Mouse (Mus musculus): ENCODE data around the gene Gatad2a.
A peak's percentile ranks its signal among the peaks of the same experiment; 100 is the strongest.
"Not testable (repeated sequence)": the region's sequence is repeated elsewhere in the genome, so short reads cannot be mapped to it uniquely, and the experiment has no call there.

Gene Gatad2a

DNA sequence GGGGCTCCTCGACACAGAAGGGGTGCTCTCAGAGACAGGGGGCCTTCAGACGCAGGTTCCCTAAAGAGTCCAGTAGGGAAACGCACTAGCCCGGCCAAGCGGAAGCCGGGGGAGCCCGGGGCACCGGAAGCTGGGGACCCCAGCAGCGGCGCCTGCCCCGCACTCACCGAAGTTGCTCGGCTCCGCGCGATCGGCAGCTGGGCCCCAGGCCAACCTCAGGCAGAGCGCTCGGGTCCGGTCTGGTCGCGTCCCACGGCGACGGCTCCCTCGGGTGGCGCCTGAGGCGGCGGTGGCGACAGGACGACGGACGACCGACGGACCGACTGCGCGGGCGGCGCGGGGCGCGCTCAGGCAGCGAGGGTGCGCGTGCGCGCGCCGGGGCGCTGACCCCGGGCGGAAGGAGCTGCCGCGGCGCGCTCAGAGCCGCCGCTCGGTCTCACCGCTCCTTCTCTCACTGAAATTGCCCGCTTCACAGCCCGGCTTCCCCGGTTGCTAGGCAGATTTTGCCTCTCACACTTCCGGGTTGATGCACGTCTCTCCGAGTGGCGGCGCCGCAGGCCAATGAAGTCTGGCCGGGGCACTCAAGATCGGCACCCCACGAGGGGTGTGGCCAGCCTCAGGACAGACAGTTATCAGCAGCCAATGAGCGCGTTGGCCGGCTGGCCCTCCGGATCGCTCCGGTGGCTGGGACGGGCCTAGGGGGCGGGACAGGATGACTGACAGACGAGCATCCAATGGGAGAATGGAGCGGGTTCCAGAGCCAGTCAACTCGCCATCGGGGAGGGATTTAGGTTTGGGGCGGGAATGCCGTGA, at the start of gene Gatad2a:
TSS of gene Gatad2a (minus strand) at position 609 of the 813 bp plus-strand sequence.
- DNase-seq, result peak; percentile 100

DNA sequence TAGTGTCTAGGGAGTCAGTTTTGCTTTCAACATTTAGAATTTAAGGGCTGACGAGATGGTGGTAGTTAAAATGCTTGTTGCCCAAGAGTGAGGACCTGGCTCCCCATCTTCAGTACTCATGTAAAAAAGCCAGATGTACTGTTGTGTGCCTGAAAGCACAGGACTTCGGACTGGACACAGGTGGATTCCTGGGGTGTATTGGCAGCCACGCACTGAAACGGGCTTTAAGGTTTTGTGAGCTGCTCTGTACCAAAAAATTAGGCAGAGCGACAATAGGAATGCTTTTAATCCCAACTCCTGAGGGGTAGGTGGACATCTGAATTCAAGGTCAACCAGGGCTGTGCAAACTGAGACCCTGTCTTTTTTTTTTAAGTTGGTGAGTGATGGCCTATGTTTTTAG, 47.8 kb upstream of the Gatad2a start:
- no peak for DNase-seq

DNA sequence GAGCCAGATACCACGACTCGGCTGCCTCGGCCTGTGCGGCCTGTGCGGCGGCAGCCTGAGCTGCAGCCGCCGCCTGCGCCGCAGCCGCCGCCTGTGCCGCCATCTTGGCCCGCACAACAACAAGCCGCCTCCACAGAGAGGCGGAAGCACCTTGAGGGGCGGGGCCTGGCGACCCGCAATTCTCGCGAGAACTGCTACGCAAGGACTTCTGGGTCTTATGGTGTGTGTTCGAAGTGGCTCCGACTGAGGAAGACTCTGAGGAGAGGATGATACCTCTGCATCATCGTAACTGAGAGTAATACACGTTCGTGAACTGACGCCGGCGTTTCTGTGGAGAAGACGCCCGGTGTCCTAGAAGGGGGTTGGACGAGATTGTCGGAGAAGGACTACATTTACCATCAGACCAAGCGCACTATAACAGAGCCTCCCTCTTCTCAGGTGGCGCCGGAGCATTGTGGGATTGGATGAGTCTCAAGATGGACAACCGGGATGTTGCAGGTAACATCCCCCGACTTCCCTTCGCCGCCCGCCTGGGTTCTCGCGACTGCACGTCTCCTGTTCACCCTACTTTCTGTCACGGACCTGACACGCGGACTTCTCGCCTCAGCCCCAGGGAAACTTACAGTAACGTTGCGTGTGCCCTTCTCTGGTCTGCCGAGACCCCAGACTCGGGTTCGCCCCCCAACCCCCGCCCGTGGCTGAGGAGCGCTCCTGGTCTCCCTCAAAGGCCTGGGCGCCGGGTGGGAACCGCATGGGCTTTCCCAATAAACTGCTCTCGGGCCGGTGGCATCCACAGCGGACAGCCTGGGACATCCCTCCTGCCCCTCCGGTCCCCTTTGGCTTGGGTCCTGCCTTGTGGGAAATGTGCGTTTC, 46.6 kb upstream of the Gatad2a start, which contains the start of the genes Mau2 and Sugp1:
TSS of gene Mau2 (minus strand) at position 152 of the 873 bp plus-strand sequence.
TSS of gene Sugp1 (plus strand) at position 231 of the 873 bp plus-strand sequence.
- peak; percentile 98 for DNase-seq

DNA sequence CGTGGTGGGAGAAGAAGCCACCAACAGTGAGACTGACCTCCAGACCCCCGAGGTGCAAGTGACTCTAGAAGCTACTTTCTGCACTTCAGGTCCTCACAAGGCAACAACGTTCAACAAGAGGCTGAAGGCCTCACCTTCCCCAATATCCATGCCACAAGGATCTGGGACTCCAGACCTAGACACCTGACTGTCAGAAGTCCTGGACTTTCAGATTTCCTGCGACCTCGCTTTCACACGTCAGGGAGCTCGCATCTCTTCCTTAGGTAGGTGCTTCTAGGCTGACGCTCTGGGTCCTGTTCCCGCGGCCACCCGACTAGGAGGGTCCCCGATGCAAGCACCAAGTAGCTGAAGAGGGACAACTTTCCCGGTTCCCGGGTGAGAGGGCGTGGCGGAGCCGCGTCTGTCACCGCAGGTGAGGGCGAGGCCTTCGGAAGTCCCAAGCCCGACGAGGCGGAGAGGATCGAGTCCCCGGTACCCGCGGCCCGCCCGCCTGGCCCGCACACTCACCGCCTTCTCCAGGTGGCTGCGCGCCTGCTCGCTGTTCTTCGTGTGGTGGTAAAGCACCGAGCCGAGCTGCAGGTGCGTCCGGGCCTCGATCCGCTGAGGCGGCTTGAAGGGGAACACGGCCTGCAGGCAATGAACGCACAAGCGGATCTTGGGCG, 45.8 kb upstream of the Gatad2a start:
- DNase-seq, result no peak

DNA sequence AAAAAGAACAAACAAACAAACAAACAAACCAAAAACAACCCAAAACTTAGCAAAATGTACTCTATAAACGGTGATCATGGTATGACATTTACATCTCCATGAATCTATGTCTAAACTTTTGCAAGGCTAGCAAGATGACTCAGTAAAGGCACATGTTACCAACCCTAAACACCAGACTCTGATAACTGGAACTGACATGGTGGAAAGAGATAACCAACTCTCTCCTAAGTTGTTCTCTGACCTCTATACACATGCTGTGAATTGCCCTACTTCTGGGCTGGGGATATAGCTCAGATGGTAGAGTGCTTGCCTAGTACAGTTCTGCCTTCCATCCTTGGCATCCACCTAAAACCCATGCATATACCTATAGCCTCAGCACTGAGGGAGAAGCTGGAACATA, 41.8 kb upstream of the Gatad2a start:
- no peak for DNase-seq

DNA sequence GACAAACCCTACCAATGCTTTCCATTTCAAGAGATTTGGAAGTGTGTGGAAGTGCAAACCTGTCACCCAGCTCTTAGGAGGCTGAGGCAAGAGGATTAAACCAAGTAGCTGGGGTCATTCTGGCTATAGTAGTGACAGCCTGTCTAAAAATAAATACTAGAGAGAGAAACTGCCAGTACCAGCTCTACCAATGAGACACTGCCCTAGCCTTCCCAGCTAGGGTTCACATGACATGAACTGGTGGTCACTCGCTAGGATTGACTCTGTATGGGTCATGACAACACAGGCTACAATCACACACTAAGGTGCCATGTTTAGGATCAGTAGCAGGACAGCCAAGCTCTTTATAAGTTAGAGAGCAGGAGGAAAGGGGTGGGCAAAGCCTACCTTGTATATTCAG, 34.1 kb upstream of the Gatad2a start:
- no peak for DNase-seq

DNA sequence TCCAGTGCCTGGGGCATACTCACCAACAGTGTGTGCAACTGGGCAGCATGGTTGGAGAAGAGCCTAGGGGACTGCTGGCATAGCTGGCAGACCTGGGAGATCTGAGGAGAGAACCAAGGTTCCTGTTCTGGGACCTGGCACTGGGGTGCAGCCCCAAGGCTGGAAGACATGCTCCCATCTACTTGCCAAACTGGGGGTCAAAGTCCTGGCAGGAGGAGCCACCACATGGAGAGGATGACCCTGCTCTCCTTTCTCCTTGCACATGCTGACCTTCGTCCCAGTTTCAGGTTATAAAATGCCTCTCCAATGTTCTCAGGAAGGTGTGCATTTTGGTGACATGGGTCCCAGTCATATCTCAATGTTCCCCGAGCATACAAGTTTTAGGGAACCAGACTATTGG, 30.0 kb upstream of the Gatad2a start:
- DNase-seq, result no peak

DNA sequence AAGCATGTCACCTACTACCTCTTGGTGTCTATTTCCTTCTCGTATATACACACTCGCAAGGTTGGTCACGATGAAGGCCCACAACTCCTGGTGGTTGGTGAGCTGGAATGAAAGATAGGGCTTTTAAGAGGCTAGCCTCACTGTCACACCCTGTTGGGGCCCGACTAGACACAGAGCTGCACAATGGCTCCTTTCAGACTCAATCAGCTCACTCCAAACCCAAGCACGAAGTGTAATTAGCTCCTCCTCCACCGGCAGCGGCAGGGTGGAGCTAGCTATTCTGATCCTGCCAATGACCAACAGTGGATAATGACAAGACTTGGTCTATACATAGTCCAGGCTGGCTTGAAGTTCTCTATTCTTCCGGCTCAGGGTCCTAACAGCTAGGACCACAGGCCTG, 27.4 kb upstream of the Gatad2a start:
- peak; percentile 59 for DNase-seq

DNA sequence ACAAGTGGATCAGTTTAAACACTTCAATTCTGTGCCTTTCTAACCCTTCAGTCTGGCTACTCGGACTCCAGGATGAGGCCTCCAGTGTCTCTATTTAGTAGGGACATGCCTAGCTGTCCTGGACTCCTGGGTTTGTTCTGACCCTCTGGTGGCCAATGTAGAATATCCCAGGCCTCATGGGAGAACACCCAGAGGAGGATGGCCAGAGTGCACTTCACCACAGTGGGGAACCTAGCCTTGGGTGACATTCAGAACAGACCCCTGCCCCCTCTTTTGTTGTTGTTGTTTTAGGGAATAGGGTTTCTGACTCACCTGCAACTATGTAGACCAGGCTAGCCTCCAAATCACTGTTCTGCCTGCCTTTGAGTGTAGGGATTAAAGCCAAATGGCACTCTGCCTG, 18.8 kb upstream of the Gatad2a start:
- DNase-seq, result no peak

DNA sequence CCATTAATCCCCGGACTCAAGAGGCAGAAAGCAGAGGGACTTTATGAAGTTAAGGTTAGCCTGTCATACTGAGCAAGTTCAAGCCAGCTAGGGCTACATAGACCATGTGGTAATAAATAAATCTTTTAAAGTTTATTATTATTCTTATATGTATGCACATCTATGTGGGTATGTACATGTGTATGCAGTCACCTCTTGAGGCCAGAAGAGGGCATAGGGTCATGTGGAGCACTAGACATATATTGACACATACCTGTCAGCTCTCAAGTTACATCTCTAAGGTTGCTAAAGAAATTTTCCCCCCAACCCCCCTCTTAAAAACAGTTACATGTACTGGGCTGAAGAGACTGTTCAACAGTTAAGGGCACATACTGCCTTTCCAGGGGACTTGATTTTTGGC, 16.6 kb upstream of the Gatad2a start:
- no peak for DNase-seq

DNA sequence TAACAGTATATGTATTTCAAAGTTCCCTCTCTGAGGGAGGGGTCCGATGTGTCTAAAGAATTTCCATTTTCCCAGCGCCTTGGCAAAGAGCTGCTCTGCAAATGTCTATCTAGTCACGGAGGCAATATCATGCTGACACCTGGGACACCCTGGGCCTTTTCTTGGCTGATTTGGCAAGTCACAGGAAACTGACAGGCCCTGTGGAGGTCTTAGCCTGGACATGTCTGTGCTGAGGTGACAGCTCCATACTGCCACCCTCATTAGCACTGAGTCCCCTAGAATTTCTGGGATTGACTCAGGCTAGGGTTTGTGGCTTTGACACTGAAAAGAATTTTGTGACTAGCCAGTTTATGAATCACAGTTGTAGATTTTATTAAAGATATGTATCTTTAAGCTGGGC, 16.2 kb upstream of the Gatad2a start:
- DNase-seq, result no peak

DNA sequence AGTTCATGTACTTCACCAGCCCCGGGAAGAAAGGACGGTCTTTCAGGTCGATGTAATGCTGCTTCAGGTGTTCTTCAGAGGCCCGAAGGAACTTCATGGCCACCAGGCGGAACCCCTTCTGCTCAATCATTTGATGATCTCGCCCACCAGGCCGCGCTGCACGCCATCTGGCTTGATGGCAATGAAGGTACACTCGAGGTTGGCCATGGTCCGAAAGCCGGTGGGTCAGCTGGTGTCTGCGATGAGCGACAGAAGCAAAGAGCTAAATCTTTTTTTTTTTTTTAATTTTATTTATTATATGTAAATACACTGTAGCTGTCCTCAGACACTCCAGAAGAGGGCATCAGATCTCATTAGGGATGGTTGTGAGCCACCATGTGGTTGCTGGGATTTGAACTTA, 14.6 kb upstream of the Gatad2a start:
- not testable (repeated sequence) for DNase-seq

DNA sequence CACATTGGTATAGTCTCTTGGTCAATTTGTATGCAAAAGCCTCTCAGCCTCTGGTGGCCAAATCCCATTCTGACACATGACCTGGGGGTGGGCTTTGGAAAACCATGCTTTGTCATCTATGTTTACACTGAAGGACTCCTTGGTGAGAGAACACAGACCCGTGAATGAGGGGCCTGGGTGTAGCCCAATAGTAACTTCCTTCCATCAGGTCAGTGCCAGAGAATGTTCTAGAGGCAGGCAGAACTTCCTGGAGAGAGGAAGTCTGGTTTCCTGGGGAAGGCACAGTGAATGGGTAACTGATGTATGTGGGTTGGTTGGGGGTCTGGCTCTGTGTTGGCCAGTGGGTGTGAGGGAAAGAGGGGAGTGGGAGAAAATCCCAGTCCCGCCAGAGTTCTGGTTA, 9.0 kb upstream of the Gatad2a start:
- DNase-seq, result no peak

DNA sequence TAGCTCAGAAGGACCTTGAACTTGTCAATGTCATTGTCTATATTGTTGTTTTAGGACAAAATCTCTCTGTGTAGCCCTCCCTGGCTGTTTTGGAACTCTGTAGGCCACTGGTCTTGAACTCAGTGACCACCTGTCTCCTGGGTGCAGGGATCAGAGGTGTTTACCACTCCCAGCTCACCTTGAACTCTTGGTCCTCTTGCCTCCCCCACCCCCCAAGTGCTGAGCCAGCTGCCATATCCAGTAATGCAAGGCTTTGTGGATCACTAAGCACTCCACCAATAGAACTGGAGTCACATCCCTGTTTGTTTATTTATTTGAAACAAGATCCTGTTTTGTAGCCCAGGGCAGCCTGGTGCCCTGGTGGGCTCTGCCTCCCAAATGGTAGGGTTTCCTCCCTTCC, 8.2 kb upstream of the Gatad2a start:
- DNase-seq, result no peak

DNA sequence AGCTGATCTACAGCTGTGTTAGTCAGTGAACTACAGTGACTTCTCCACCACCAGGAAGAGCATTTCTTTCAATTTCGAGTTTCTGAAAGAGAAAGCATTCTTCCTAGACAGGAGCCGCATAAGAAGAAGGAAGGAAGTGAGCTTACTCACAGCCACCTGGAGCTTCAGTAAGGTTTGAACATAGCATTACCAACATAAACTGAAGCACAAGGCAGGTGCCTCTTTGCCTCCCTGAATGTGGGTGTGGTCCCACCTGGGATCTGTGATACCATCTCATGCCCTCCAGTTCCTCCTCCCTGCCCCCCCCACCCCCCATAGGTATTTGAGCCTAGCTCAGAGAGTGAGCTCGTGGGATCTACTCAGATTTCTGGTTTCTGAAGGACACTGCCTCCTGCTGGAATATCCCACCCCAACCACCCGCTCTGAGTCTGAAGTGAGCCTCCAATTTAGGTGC, 7.0 kb upstream of the Gatad2a start:
- peak; percentile 15 for DNase-seq

DNA sequence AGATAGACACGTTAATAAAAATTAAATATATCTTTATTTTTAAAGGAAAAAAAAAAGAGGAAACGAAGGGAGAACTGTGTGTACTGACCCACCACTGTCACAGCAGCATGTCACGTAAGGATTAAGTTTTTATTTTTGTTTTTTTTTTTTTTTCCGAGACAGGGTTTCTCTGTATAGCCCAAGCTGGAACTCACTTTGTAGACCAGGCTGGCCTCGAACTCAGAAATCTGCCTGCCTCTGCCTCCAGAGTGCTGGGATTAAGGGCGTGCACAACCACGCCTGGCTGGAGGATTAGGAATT, 5.7 kb upstream of the Gatad2a start:
- not testable (repeated sequence) for DNase-seq

DNA sequence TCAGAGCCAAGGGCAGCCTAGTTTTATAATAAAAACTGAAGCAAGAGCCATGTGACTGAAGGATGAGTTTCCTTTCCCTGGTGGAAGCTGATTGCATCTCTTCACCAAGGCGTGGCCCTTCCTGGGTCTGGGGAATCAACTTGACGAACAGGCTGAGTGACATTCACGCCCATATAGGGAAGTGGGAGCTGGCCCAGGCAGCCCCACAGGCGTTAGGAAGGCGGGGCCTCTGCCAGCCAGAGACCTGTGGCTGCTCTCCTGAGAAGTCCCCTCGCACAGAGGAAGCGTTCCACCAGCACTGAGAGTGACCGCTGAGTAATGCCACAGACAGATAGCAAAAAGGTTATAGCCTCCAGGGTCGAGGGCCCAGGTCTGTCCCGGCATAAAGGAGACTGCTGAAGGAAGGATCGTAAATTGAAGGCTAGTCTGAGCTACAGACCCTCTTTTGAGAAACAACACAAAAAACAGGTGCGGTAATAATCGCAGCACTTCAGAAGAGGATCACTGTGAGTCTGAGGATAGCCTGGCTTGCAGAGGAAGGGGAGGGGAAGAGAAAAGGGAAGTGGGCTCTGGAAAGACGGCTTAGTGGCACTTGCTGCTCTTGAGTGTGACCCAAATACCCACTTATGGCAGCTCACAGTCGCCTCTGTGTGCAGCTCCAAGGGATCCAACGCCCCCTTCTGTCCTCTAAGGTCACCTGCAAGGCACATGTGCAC, 5.2 kb upstream of the Gatad2a start:
- peak; percentile 87 for DNase-seq

DNA sequence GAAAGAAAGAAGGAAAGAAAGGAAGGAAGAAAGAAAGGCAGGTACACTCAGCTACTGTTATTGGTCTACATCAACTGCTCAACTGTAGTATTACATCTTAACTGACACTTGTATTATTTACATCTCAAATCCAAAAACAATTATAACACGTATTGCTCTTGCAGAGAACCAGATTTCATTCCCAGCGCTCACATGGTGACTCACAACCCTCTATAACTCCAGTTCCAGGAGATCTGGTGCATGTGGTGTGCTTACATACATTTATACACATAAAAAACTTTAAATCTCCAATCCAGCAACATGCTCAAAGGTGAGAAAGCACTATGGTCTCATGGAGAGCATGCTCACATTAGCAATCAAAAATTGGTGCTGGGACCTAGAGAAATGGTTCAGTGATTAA, 4.0 kb upstream of the Gatad2a start:
- no peak for DNase-seq

DNA sequence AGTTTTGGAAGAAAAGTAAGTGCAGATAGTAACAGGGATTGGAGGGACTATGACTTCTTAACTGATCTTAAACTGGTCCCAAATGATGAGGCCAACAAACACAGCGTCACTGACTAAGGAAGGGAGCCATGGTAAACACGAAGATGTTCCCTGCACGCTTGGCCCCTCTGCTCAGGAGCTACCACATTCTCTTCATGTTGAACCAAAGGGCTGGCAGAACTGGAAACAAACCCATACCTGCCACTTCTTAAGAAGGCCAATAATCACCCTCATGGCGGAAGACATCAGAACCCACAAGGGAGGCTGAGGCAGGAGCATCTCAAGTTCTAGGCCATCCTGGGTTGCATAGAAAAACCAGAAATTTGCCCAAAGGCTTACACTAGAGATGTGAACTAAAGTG, 3.1 kb upstream of the Gatad2a start:
- no peak for DNase-seq

DNA sequence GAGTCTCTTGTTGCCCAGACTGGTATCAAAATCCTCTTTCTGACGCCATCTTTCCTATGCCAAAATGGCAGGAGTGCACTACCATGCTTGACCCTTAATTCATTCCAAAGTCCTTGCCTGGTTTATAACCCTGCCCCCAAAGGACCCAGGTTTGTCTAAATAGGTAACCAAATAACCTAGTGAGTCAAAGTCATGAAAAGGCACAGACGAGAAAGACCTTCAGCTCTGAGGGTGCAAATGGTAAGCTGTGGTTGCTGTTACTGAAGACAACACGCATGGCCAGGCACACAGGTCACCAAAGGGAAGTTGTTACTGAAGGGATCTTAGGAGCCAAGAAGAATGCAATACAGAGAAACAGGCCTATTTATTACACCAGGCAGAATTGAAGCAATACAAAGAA, 2.5 kb upstream of the Gatad2a start:
- no peak for DNase-seq

DNA sequence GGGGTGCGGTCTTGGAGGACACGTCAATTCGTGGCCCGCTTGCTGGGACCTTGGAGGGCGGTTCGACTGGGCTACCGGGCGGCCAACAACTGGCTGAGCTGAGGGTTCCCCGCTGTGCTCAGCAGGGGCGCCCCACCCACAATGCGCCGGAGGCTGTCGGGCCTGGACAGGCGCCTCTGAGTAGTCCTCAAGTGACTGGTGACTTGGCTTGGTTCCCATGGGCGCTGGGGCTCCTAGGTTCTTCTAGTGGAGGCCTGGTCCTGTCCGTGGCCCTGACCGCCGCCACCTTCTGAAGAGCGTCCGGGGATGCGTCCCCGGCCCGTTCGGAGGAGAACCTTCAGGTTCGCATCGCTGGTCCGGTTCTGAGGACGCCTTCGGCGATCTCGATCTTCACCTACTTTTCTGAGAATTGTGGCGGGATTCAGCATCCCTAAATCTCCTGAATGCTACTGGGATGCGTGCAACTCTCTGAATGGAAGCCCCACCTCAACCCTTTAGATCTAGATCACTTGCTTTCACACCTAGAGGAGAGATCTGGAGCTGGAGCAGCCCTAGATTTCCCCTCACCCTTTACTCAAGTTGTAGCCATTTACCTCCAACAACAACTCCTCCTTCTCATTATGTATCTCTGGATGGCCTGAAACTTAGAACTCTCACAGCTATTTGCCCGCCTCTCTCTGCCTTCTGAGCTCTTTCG, 553 bp upstream of the Gatad2a start:
- DNase-seq, result no peak

DNA sequence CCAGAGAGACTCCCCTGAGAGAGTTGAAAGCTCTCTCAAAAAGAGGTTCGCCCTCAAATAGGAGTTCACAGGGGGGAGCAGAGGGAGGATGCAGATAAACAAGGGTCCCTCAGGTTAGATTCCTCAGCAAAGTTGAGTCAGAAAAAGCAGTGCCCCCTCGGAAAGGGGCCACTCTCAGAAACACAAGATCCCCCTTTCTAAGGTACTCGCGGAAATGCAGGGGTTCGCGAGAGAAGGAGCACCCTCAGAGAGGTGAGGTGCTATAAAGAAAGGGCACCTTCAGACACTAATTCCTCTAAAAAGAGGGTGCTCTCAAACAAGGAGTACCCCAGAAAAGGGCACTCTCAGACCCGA, 785 bp downstream of the Gatad2a start:
- no peak for DNase-seq

Measured in retina, postnatal 1 day (tissue).